Mouse (Mus musculus) gastrocnemius, postnatal 10 days (tissue): ENCODE results near the gene Txnl4b. TPM values are rescaled to one million over a fixed set of nuclear protein-coding genes. Genes with fewer than 3 reads are reported as not detected.
A peak's percentile ranks its signal among the peaks of the same experiment; 100 is the strongest.

Experiments
- DNase-seq: peaks from one replicate; pipeline ENCODE4 v3.0.0; 2021; ENCODE audit warnings: mixed read lengths
- long read RNA-seq, 2 experiments: library from polyadenylated mRNA; stranded (forward); transcript quantifications; one replicate each; pipeline ENCODE4 v2.0.0; 2021
- total RNA-seq, 2 experiments: library from RNA; stranded (reverse); gene quantifications; 2 replicates each; pipeline ENCODE4 v1.2.3; 2021

The Txnl4b gene
- total RNA-seq: 1 to 10 TPM; 6.9 to 7.7 TPM
- long read RNA-seq, experiment 1, partial matches to known transcripts: 0 of 3 reads
- long read RNA-seq, experiment 1, other reads (novel, unspliced or antisense): 1 of 3 reads
- long read RNA-seq, experiment 2, partial matches to known transcripts: 0 of 1 reads
- long read RNA-seq, experiment 2, other reads (novel, unspliced or antisense): 1 of 1 reads

GRCm38 (mm10) chr8:109565498-109566333 is at the start of gene Txnl4b, which contains the start of gene Dhx38:
Gene Txnl4b, plus strand, starts transcription at chr8:109565892.
Gene Dhx38, minus strand, starts transcription at chr8:109565861.
- peak; percentile 97 for DNase-seq

DNA sequence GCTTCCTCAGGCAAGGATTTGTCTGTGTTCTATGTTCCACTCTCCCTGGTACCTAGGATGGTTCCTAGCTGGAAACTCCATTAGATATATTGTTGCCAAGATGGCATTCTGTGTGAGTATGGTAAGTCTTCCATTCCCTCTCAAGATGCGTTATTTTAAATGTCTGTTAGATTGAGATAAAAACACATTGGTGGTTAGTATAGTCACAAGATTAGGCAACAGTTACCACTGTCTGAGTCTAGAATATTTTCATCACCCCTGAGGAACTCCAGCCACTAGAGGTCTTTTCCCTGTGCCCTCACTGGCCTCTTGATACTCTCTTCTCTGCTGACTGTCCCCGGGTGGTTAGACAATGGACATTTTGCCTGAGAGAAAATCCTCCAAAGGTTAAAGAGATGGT is 41.7 kb upstream of the Txnl4b start:
- no peak for DNase-seq

DNA sequence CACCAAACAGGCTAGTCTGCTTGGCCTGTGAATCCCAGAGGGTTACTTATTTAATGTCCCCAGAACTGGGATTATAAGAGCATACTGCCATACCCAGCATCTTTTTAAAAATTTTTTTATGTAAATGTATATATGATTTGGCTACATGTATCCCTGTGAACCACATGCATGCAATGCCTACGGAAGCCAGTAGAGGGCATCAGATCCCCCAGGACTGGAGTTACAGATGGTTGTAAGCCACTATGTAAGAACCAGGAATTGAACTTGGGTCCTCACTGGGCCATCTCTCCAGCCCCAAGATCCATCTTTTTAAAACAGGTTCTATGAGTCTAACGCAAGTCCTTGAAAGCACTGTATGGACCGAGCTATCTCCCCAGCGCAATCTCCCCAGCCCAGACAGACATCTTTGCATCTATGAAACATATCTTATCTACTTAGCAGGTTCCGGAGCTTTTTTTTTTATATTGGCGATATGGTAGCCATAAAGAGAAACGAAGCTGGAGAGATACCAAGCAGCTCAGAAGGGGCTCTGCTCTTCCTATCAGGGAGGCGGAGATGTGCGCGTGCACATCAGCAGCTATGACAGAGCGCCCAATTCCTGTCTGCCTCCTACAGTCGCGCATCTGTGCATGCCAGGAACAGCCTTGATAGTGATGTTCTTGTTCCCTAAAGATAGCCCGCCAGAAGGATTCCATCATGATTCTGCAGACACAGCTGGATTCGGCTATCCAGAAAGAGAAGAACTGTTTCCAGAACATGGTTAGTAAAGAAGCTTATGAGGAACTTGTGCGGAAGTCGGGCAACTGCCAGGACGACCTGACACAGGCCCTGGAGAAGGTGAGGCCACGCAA is 30.3 kb upstream of the Txnl4b start:
- DNase-seq: no peak

GRCm38 (mm10) chr8:109536703-109537102 is 29.0 kb upstream of the Txnl4b start:
- peak; percentile 82 for DNase-seq

- DNase-seq: no peak
These were observed 23.5 kb upstream of the Txnl4b start for GRCm38 (mm10) chr8:109542165-109542564.

- DNase-seq: no peak
These were observed 22.8 kb upstream of the Txnl4b start for GRCm38 (mm10) chr8:109542748-109543519.

GRCm38 (mm10) chr8:109544049-109544448 is 21.6 kb upstream of the Txnl4b start:
- DNase-seq: no peak

GRCm38 (mm10) chr8:109551663-109552062 is 14.0 kb upstream of the Txnl4b start:
- DNase-seq: peak; percentile 26

GRCm38 (mm10) chr8:109563881-109564280 is 1.8 kb upstream of the Txnl4b start:
- DNase-seq: no peak

GRCm38 (mm10) chr8:109564766-109565165 is 926 bp upstream of the Txnl4b start:
- no peak for DNase-seq

DNA sequence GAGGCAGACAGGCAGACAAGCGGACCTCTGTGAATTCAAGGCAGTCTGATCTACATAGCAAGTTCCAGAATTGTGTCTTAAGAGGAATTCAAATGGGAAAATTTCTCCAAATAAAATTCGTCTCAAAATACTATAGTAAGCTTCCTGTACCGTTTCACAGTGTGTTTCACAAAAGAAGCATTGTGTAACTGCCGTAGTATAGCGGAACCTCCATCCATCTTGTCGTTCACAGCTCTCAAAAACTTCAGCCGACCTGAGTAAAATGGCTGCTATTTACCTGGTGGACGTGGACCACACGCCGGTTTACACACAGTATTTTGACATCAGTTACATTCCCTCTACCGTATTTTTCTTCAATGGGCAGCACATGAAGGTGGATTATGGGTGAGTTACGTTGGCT is 5.4 kb downstream of the Txnl4b start:
- no peak for DNase-seq

GRCm38 (mm10) chr8:109576311-109576710 is 10.6 kb downstream of the Txnl4b start:
- DNase-seq: no peak

DNA sequence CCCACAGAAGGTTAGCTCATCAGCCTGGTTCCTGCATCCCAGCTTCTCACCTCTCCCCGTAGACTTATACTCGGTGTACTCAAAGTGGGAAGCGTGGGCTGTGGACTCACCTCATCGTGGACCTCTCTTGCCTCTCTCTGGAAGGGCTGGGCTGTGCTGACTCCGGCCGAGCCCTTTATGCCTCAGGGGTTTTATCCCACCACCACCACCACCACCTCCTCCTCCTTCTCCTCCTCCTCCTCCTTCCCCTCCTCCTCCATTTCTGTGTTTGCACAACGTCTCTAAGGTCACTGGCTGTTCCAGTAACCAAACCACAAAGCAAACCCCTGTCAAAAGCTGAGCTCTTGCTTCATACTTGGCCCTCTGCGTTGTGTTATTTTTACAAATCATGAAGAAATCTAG is 13.2 kb downstream of the Txnl4b start, which contains the start of gene Hp:
Gene Hp, minus strand, starts transcription at position 273 of the 402 bp plus-strand sequence.
- DNase-seq: no peak

DNA sequence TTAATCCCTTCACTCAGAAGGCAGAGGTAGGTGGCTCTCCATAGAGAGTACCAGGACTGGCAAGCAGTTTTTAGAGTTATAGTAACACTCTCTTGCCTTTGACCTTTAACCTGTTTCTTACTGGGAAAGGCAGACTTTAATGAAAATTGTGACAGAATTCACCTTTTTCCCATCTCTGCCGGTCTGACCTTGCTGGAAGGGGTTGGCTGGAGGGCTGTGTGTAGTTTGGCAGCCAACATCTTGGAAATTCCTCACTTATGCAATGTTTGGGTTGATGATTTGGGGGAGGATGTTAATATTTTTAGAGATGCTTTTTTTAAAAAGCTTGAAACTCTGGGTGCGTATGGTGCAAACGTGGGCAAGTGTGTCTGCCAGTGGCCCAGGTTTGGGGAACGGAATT is 18.6 kb downstream of the Txnl4b start:
- no peak for DNase-seq

DNA sequence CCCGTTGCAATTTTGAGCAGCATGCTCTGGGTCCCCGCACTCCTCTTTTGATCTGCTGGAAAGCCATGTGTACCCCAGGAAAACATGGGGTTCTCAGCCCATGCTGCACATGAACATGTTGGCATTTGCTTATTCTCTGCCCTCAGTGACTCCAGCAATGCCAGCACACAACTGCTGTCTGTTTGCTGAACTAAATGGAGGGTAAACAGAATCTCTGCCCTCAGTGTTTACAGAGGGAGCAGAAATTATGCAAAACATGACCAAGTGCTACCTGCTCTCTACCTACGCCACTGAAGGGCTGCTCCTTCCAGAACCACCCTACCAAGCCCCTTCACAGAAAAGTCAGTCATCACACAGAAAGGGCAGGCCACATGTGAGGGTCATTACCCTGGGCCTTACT is 19.1 kb downstream of the Txnl4b start:
- DNase-seq: no peak

- DNase-seq: no peak
These were observed 20.0 kb downstream of the Txnl4b start for GRCm38 (mm10) chr8:109585652-109586051.

- DNase-seq: no peak
These were observed 21.3 kb downstream of the Txnl4b start for GRCm38 (mm10) chr8:109586972-109587504.

DNA sequence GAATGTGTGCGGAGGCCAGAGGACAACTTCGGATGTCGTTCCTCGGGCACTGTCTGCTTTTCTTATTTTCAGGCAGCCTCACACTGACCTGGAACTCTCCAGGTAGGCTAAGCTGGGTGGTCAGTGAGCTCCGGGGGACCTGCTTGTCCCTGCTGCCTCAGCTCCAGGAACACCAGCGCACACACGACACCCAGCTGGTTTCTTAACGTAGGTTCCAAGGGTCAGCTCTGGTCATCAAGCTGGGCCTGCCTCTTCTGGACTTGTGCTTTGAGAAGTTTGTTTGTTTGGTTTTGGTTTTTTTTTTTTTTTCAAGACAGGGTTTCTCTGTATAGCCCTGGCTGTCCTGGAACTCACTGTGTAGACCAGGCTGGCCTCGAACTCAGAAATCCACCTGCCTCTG is 25.2 kb downstream of the Txnl4b start:
- DNase-seq: no peak

DNA sequence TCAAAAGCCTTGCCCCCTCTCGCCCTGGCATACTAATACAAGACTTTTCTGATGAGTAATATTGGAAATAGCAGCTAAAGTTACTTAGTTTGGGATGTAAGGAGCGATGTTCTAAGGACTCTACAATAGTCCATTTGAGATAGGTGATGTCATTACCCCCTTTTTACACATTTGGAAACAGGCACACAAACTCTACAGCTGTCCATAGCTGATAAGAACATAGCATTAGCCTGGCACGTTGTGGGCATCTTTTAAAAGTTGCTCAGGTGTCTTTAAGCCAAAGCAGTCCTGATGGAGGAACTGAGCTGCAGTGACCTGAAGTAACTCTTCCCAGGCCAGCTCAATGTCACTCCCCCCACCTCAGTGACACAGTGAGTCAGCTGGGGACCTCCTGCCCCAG is 25.7 kb downstream of the Txnl4b start:
- no peak for DNase-seq

DNA sequence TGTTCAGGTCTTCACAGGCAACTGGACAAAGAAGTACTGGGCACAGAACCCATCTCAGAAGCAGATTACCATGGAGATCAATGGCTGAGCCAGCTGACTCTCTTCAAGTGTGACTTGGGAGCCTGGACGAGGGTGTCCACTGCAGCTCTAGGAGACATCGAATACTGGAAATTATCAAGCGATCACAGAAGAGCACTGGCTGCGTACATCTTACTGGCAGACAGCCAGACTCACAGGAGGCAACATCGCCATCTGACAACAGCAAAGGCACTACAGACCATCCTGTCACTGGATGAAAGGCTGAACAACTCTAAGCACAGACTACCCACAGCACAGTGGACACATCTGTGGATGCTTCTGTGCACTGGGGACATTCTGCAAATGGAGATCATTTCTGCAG is 26.5 kb downstream of the Txnl4b start:
- no peak for DNase-seq

GRCm38 (mm10) chr8:109593117-109593788 is 27.6 kb downstream of the Txnl4b start:
- no peak for DNase-seq
